Mouse (Mus musculus): ENCODE results near the gene Ethe1. TPM values are rescaled to one million over a fixed set of nuclear protein-coding genes. Genes with fewer than 3 reads are reported as not detected.

Ethe1 gene
- total and polyA plus RNA-seq, 3 experiments, result 21.0 to 33.3 TPM; not detected in 1

DNA sequence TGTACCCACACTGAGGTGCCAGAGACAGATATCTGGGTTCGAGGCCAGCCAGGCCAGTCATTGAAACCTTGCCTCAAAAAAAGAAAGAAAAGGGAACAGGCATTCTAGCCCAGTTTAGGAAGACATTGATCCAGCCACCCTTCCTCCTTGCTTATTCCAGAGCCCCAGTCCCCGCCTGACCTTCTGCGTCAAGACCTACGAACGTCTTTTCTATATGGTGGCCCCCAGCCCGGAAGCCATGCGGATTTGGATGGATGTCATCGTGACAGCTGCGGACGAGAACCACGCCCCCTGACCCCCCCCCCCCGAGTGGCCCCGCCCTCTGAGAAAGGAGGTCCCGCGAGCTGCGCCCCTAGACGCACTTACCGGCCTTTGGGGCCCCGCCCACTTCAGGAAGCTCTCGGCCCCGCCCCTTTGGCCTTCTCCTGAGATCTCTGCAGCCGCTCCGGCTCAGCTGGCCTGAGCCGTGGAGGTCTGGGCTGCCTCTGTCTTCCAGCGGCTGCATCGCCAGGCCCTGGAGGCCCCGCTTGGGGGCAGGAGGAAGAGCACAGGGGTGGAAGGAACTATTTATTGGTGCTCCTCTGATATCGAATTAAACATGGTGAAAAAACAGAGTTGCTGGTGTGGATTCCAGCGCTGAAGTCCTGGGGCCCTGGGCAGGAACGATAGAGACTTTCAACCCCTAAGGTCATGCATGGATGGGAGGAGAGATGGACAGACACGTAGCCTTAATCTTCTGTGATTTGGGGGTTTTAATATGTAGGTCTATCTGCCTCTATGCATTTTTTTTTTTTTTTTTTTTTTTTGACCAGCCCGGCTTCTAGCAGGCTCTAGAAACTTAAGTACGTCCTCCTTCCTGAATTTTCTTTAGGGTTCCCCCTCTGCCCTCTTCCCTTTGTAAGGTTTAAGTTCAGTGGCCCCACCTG, 41.6 kb downstream of the Ethe1 start:
- H3K27me3 ChIP-seq (ENCODE audit: control insufficient read depth in 1 of 2, insufficient read depth in 2 of 2, low read length in 2 of 2), result no peaks in the 10 kb centered on the region
- DNase-seq (ENCODE audit: low read depth, low spot score), result peak; percentile 92
- H3K4me3 ChIP-seq (ENCODE audit: control insufficient read depth in 1 of 2, insufficient read depth in 1 of 2, low read depth in 2 of 2, low read length in 2 of 2), result peak overlapping the region; percentile 55 to 64
- no peaks in the 10 kb centered on the region for H3K9me3 ChIP-seq (replicated peaks; ENCODE audit: insufficient read depth, low read length)
- H3K79me2 ChIP-seq (ENCODE audit: control insufficient read depth, insufficient read depth, low read length, poor library complexity), result no peaks in the 10 kb centered on the region; the same call in 1 of the 2 replicates
- H3K27ac ChIP-seq (ENCODE audit: control insufficient read depth, low read depth, low read length), result no peak overlapping the region
- peak overlapping the region; percentile 77 for H3K9ac ChIP-seq (ENCODE audit: control insufficient read depth, low read depth, low read length, poor library complexity, severe bottlenecking)
- TF ChIP-seq MAFK (IDR thresholded peaks at IDR 0.05; ENCODE audit: borderline replicate concordance, low read depth, low read length) (no peak), ZKSCAN1 (IDR thresholded peaks at IDR 0.05; ENCODE audit: low read depth, low read length) (no peak), POLR2A (IDR thresholded peaks at IDR 0.05; ENCODE audit: control insufficient read depth in 1 of 2, insufficient read depth in 1 of 2, low read depth in 1 of 2, low read length in 2 of 2, poor library complexity in 1 of 2) (peak in 1 of 2 experiments; percentile 42; a peak in 1 of 4 replicates), MYB (IDR thresholded peaks at IDR 0.05; ENCODE audit: low read depth, low read length) (no peak), ELF1 (IDR thresholded peaks at IDR 0.05; ENCODE audit: low read depth, low read length) (peak; percentile 43), ZC3H11A (IDR thresholded peaks at IDR 0.05; ENCODE audit: low read depth, low read length) (no peak), POLR2AphosphoS5 (IDR thresholded peaks at IDR 0.05; ENCODE audit: borderline replicate concordance, low read depth, low read length) (no peak), KAT2A (conservative IDR thresholded peaks at IDR 0.05; ENCODE audit: low read depth, low read length) (no peak), MXI1 (IDR thresholded peaks at IDR 0.05; ENCODE audit: low read depth, low read length) (peak; percentile 70; the same call in 1 of the 2 replicates), ZNF384 (IDR thresholded peaks at IDR 0.05; ENCODE audit: low read depth, low read length) (peak; percentile 61; the same call in 1 of the 2 replicates), SIN3A (IDR thresholded peaks at IDR 0.05; ENCODE audit: low read length) (peak; percentile 43; the same call in 1 of the 2 replicates), ZMIZ1 (IDR thresholded peaks at IDR 0.05; ENCODE audit: low read depth, low read length) (peak; percentile 22; the same call in 1 of the 2 replicates), MAX (IDR thresholded peaks at IDR 0.05; ENCODE audit: low read length) (0 out of 2 replicates have a peak, but pooled peaks have one; percentile 26), RAD21 (IDR thresholded peaks at IDR 0.05; ENCODE audit: low read depth, low read length) (no peak), HCFC1 (IDR thresholded peaks at IDR 0.05; ENCODE audit: low read depth, low read length) (peak; percentile 48; the same call in 1 of the 2 replicates), TCF12 (IDR thresholded peaks at IDR 0.05; ENCODE audit: low read depth, low read length) (no peak), CHD2 (IDR thresholded peaks at IDR 0.05; ENCODE audit: low read length) (no peak), POLR2AphosphoS2 (IDR thresholded peaks at IDR 0.05; ENCODE audit: low read length) (0 out of 2 replicates have a peak, but pooled peaks have one; percentile 48), MEF2A (IDR thresholded peaks at IDR 0.05; ENCODE audit: extremely low read depth, insufficient replicate concordance, low read depth, low read length, poor library complexity, severe bottlenecking) (no peak), USF1 (IDR thresholded peaks at IDR 0.05; ENCODE audit: low read depth, low read length) (no peak), ETS1 (IDR thresholded peaks at IDR 0.05; ENCODE audit: low read depth, low read length) (no peak), TBP (IDR thresholded peaks at IDR 0.05; ENCODE audit: low read depth, low read length) (no peak), MAZ (IDR thresholded peaks at IDR 0.05; ENCODE audit: low read depth, low read length) (peak; percentile 70; the same call in 1 of the 2 replicates)
- no peaks in the 10 kb centered on the region; a peak in 1 of 4 replicates for H3K36me3 ChIP-seq (ENCODE audit: control insufficient read depth in 1 of 2, insufficient read depth in 2 of 2, low read length in 2 of 2)
- peaks cover 0 to 3% of the 10 kb centered on the region in 2 experiments; a peak in 1 of 4 replicates for H3K4me1 ChIP-seq (ENCODE audit: control insufficient read depth in 1 of 2, insufficient read depth in 2 of 2, low read length in 2 of 2)

All from MEL (cell line).